Mouse (Mus musculus): ENCODE results near the gene Pgr.

DNA sequence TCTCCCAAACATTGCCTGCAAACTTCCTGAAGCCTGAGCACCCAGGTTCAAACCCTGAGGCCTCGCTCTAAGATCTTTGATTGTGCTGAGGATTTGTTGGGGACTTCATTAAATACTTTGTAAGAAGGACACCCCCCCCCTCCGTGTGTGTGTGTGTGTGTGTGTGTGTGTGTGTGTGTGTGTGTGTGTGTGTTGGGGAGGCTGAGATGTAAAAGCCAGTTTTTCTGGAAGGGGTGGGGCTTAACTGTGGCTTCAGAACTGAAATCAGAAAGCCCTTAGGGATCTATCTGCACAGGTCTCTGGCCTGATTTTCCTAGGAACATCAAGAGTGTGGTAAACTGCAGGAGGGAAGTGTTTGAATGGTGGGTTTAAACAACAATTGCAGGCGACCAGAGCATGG is 2.6 kb downstream of the Pgr start:
- TF ChIP-seq CTCF (IDR thresholded peaks at IDR 0.05; ENCODE audit: extremely low read depth, insufficient read depth, low read length) (no peak), POLR2A (IDR thresholded peaks at IDR 0.05; ENCODE audit: extremely low read depth, insufficient read depth, low read length) (no peak)
